Mouse (Mus musculus): ENCODE measurements around the gene Arhgap18.

Gene Arhgap18

DNA sequence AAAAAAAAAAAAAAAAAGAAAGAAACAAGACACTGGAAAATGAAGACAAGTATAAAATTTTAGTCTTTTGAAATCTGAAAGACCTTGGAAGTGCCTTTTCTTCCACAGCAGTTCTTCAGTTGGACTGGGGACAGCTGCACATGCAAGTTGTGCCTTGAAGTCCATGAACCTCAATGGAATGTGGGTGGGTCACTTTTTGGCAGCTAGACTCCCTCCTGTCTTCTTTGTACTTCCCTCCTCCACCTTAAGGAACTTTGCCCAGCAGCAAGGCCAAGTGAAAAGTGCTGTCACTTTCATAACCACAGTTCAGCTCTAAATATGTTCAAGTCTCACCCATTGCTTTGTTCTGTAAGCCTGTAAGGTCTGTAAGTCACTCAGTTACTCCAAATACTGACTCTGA is 23.2 kb downstream of the Arhgap18 start:
- no peak for DNase-seq (ENCODE audit: low spot score)

DNA sequence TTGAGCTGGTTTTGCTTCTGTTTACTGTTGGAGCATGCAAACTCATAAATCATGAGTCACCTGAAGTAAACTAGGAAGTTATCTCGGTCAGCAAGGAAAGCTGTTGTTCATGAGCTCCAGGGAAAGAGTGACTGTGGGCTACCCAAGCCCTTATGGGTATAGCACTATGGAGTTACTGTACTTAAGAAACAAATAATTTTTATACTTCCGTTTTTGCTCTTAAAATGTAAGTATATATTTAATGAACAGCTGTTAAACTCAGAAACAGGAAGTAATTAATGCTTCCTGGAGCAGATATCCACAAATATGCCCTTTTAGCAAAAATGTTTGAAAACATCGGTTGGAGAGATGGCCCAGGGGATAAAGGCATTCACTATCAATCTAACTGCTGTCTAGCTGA is 27.4 kb downstream of the Arhgap18 start:
- no peak for DNase-seq (ENCODE audit: low spot score)

DNA sequence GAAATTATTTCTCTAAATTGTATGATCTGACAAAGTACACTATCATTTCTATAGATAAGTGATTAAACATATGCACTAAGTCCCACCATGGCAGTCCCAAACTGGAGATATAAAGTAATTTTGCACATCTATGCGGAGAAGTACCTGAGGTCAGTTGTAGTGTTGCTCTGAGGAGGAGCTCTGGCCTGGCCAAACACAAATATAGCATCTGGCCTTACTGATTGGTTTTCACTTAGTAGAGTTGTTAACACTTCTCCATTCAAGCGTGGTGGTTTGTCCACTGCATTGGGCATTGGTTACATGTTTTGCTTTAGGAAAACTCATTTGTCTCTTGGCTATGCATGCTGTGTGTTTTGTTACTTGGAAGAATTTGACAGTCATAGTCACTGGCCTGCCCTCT is 36.5 kb downstream of the Arhgap18 start:
- no peak for DNase-seq (ENCODE audit: low spot score)

DNA sequence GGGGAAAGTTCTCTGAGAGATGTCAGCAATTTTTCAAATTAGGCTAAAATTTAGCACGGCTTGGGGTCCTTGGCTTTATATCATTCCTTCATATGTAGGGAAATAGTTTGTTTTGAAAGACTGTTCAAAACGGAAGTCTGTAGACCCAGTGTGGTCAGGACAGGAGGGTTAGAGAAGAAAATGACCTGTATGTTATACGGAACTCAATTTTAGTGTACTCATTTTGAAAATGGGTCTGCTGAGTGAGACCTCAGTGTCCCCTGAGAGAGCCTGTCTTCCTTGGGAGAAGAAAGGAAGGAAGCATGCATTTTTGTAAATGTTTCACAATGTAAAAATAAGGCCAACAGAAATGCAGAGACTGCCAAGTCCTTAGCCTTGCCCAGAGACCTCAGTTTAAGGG is 38.6 kb downstream of the Arhgap18 start:
- DNase-seq (ENCODE audit: low spot score) = no peak

DNA sequence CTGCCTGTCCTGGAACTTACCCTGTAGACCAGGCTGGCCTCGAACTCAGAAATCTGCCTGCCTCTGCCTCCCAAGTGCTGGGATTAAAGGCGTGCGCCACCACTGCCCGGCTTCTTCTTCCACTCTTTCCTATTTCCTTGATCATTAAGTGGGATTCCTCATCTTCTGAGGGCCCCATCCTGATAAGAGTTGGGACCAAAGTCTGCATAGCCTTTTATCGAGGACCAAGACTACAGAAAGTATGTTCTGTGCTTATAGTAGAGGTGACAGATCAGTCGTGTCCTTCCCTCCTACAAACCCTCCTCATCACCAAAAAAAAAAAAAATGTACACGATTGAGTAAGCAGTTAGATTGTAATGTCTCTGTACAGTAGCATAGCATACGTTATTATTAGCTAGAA is 39.8 kb downstream of the Arhgap18 start:
- DNase-seq (ENCODE audit: low spot score) = no peak

GRCm38 (mm10) chr10:26796432-26797286 is 43.4 kb downstream of the Arhgap18 start:
- DNase-seq (ENCODE audit: low spot score) = peak; percentile 9

DNA sequence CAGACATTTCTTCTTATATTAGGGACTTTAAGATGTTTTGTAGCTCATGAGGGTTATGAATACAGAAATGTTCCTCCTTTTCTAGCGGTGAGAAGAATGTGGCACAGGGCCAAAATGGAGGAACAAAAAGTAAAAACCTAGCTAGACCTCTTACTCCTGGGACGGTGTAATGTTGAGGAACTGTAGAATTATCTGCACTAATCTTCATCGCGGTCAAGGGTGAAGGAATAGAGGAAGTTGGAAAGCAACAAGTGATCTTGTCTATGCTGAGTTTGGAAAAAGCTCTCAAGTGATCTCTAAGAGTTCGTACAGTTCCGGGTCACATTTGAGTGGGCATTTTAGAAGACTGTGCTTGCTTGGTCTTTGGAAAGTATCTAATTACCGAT is 44.1 kb downstream of the Arhgap18 start:
- no peak for DNase-seq (ENCODE audit: low spot score)

GRCm38 (mm10) chr10:26798752-26799411 is 45.7 kb downstream of the Arhgap18 start:
- DNase-seq (ENCODE audit: low spot score) = no peak

DNA sequence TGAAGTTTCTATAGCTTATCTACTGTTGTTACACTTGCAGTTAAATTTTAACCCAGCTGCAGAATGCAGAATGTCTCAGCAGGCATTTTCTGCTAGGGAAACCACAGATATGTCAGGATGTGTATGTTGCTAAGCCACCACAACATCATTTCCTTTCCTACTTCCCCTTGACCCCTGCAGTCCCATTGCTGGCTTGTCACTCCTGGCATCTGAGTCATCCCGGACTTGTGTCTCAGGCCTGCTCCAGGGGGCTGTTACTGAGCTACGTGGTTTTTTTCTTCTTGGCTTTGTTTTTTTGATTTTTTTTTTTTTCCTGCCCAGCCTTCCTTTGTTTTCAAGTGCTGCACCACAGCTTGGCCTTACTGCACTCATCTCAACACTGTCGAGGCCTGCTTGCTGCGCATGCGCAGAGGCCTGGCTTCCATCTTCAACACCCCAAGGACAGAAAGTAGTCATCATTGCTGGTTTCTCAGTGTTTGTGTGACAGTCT is 46.4 kb downstream of the Arhgap18 start:
- DNase-seq (ENCODE audit: low spot score) = no peak

GRCm38 (mm10) chr10:26804351-26804983 is 51.2 kb downstream of the Arhgap18 start:
- no peak for DNase-seq (ENCODE audit: low spot score)

DNA sequence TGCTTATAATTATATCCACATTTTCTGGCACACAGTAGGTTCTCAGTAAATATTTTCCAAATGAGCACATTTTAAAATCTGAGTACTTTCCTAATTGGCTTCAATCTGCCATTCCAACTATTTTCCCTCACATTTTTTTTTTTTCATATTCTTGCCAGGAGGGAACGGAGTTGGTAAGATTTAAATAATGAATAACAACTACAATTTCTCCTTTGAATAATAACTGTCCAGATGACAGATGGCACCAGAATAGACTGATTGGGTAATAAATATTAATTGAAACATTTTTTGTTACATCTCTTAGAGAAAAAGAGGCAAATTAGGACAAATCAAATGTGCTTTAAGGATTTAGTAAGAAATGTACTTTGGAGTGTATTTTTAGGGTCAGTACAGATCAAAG is 51.8 kb downstream of the Arhgap18 start:
- DNase-seq (ENCODE audit: low spot score) = no peak

- DNase-seq (ENCODE audit: low spot score) = no peak
Observed at GRCm38 (mm10) chr10:26806092-26806491, 52.9 kb downstream of the Arhgap18 start.

DNA sequence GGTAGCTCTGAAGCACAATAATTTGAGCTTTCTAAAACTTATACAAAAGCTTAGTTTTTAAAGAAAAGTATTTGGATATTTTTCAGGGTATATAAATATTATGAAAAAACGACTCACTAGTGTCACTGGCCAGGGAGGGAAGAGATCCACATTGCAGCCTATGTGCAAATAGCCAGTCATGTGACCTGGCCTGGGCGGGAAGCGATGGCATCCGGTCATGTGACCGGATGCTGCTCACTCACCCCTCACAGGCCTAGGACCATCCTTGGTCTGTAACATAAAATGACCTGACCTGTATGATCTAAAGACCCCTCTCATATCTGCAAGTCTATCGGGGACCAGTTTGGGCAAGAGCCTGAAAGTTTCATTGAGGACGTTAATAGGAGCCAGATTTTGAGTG is 56.8 kb downstream of the Arhgap18 start:
- DNase-seq (ENCODE audit: low spot score) = no peak

- no peak for DNase-seq (ENCODE audit: low spot score)
Observed at GRCm38 (mm10) chr10:26810810-26811209, 57.6 kb downstream of the Arhgap18 start.

GRCm38 (mm10) chr10:26811342-26811741 is 58.1 kb downstream of the Arhgap18 start:
- DNase-seq (ENCODE audit: low spot score) = no peak

DNA sequence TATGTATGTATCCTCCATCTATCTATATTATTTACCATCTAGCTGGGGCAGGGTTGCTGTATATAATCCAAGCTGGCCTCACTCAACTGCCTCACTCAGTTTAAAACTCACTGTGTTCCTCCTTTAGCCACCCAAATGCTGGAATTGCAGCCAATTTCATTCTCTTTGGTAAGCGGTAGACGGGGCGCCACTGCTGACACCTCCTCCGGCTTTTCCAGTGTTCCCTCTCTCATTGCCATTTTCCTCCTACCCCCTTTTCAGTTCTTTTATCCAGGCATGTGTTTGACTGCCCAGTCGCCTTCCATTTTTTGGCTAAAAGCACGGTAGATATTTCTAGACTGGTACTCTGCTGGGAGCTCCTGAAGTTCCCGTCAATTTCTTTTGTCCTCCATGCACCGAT is 62.4 kb downstream of the Arhgap18 start:
- peak; percentile 47 for DNase-seq (ENCODE audit: low spot score)

GRCm38 (mm10) chr10:26820326-26820725 is 67.1 kb downstream of the Arhgap18 start:
- no peak for DNase-seq (ENCODE audit: low spot score)

DNA sequence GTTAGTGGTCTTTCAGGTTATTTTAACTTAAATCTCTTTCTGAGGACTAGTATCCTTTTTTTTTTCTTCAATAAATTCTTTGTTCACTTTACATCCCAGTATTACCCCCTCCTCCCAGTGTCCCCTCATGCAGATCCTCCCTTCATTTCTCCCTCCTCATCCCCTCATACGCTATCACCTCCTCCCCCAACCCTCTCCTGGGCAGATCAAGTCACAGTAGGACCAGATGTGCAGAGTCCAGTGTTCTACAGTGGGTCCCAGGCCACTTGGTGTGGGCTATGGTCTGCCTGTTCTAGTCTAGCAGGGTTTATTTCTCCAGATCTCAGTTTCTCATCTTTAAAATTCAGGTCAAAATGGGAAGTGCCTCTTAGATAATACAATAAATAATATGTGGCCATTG is 67.7 kb downstream of the Arhgap18 start:
- DNase-seq (ENCODE audit: low spot score) = no peak

DNA sequence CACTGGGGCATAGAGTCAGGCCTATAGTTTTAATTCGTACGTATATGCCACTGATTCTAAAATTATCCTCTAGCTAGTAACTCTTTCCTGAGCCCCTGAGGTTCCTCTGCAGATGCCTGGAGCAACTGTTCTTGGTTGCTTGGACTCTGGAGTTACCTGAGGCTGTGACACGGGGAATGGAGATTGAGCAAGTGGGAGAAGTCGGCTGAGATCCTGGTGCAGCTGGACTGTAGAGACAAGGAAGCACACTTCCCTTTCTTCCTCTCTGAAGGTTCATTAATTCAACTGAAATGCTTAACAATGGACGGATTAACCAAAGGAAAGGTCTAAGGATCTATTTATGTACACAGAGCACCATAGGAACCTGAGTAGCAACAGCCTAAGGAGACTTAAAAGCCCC is 70.8 kb downstream of the Arhgap18 start:
- no peak for DNase-seq (ENCODE audit: low spot score)

GRCm38 (mm10) chr10:26825246-26825889 is 72.1 kb downstream of the Arhgap18 start:
- no peak for DNase-seq (ENCODE audit: low spot score)

DNA sequence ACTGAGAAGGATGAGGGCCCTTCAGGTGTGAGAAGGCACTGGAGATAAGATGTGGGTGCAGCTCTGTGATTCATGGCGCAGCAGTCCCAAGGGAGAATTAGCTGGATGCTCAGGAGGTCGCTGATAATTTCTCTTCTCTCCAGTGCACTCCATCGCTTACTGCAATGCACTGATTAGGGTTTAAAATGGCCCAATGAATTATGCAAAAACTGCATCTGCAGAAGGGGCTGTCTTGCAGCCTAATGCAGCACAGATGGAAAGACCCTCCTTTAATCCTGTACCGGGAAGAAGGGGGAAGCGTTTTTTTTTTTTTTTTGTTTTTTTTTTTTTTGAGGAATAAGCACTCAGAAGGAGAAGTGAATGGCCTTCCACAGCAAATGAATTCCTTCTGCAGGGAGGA is 74.1 kb downstream of the Arhgap18 start:
- no peak for DNase-seq (ENCODE audit: low spot score)

DNA sequence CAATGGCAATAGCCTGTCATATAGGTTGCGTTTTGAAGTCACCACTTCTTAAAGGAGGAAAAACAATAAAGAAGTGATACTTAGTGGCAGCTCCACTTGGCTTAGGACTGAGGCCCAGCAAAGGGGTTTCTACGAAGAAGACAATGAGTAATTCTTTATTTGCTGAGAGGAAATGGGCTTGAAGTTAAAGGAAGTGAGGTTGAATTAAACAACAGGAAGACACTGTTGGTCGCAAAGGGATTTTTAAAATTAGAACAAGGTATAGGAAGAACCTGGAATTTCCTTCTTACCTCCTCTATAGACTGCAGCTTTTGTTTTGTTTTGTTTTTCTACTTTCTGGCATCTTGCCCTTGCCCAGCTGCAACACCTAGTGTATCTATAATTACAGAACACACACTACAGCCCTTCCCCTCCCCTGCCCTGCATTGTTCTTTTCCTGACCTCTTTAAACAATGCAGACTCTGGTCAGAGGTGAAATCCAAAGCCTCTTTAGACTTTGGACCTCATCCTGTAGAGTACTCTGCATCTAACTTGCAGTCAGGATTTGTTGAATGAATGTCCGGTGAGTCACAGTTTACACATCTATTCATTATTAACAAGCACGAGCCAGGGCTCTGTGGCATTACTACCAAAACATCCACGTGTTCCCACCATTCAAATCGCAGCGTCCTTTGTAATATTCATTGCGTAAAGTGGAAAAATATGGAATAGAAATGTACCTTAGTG is 75.4 kb downstream of the Arhgap18 start:
- DNase-seq (ENCODE audit: low spot score) = no peak

All from layer of hippocampus, adult 11-12 months (tissue).